Mouse (Mus musculus) adrenal gland, postnatal 10 days (tissue): Measurements from ENCODE around the gene Gga1. TPM values are rescaled to one million over a fixed set of nuclear protein-coding genes. Genes with fewer than 3 reads are reported as not detected.
"Not testable (repeated sequence)": the region's sequence is repeated elsewhere in the genome, so short reads cannot be mapped to it uniquely, and the experiment has no call there.

Experiments
- DNase-seq: peaks from one replicate; pipeline ENCODE4 v3.0.0; 2021; ENCODE audit warnings: mixed read lengths
- total RNA-seq, 2 experiments: library from RNA; stranded (reverse); gene quantifications; 2 replicates each; pipeline ENCODE4 v1.2.3; 2021

Gga1 gene
- total RNA-seq, 2 experiments from 2014 or later = 48.8 to 50.6 TPM

DNA sequence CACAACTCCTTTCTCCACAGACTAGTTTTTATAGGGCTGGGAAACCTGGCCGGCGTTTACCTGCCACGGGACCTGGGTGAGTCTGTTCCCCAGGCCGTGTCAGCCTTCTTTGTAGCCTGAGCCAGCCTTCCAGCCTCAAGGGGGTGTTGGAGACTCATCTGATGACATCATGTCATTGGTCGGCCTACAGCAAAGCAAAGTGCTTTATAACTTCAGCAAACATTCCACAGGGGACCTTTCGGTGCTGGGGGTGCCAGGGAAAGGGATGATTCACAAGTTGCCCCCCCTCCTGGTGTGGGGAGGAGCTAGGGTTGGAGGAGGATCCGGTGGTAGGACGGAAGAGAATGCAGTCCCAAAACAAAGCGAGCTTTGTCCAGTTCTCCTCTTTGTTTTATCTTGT, 32.2 kb upstream of the Gga1 start:
- DNase-seq = peak; percentile 87

DNA sequence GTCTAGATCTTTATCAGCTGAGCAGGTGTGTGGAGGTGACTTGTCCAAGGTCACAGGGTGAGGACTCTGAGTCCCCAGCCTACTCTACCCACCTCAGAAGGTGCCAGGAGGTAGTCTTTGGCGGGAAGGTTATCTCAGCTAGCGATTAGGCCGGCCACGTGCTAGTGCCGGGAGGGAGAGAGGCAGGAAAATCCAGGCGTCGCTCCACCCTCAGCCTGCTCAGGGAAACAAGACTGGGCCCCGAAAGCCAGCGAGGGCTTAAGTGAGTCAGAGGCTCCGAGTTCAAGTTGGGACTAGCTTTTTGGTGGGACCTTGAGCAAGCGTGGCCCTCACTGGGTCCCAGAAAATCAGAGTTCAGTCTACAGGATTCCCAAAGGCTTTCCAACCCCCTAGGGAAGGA, 31.7 kb upstream of the Gga1 start:
- peak; percentile 44 for DNase-seq

DNA sequence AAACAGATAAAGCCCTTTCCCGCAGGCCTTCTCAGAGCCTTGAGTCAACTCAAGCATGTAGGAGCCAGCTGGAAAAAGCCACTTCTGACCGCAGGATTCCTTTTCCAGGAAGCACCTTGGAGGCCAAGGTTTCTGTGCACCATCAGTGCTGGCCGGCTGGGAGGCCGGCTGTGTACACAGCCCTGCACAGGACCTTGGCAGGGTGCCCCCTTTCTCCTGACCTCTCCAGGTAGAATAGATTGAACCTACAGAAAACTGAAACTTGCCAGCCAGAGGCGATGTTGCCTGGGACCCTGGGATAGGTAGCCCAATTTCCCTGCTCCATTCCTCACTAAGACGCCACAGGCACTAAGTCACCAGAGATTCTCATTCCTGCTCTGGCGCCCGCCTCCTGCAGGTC, 31.1 kb upstream of the Gga1 start:
- peak; percentile 52 for DNase-seq

DNA sequence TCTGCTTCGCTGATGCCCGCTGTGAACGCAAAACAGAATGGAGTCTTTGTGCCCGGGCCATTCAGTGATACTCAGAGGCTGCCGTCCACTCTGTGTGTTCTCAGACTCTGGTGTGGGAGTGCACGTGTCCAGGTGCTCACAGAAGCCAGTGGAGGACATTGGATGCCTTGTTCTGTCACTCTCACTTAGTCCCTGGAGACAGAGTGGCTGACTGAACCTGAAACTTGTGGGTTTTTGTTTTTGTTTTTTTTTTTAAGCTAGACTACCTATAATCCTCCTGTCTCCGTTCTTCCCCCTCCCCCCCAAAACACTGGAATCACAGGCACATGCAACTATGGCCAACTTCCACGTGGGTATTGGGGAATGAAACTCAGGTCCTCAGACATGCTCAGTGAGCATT, 30.6 kb upstream of the Gga1 start:
- DNase-seq = no peak

DNA sequence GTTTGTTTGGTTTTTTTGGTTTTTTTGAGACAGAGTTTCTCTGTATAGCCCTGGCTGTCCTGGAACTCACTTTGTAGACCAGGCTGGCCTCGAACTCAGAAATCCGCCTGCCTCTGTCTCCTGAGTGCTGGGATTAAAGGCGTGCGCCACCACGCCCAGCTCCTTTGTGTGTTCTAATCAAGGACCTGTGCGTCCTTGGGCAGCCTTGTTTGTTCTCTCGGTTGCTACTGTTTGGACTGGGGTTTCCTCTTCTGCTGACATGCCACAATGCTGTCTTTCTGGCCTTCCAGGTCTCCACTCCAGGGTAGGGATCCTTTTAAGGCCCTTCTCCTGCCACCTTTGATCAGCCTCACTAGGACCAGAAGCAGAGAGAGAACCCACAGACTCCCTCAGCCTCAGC, 30.2 kb upstream of the Gga1 start:
- not testable (repeated sequence) for DNase-seq

DNA sequence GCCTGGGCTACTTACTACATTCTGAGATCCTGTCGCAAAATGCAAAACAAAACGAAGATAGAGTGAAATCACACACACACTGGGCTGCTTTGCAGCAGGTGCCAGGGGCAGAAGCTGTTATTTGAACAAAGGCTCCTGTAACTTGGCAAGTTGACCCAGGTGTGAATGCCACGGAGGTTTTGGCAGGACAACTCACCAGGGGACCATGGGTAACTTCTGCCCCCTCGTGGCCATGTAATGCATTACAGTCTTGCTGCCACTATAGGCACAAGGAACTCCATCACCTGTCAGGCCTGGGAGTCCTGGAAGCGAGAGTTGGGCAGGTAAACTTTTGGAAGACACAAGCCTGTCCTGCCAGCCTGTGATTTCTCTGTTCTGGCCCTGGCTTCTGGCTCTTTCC, 28.5 kb upstream of the Gga1 start:
- DNase-seq = peak; percentile 91

DNA sequence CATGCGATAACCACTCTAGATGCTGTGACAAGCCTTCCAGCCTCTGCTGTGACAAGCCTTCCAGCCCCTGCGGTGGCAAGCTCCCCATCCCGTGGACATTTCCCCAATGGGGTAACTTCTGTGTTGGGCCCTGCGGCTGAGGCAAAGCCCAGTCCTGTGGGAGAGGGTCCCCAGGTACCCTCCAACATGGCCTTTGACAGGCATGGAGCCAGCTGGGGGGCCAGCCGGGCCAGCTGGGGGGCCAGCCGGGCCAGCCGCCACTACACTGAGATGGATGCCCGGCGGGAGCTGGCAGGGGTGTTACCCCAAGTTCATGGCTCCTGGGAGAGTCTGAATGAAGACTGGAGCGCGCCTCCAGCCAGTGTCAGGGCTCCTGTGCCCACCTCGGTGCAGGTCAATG, 27.5 kb upstream of the Gga1 start:
- DNase-seq = peak; percentile 11

DNA sequence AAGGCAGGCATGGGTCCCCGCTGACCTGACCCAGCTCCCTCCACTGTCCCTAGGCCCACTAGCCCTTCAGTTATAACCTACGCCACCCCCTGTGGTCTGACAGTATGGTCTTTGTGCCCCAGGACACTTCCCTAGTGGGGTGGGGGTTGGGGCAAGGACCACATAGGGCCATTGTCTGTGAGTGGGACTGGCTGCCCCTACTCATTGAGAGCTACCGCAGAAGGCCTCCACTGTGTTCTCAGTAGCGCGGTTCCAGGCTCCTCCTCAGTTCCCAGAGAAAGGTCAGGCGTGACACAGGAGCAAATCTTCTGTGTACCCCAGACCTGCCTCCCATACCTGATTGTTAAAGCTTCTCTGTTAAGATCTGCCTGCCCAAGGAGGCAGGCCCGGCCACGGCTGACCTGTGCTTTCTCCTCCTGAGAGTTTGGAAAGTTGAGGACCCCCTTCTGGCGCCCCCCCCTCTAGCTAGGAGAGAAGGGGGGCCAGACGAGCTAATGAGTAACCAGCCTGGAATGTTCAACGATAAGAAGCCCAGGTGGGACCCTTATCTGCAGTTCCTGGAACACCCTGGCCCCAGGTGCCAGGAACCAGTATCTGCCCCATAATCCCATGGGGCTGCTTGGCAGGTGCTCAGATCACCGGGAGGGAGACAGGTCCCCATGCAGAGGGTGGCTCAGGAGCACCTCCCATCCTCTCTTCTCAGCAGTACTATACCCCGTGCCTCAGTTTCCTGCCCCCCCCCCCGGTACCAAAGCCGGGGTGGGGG, 26.7 kb upstream of the Gga1 start:
- DNase-seq = peak; percentile 17

DNA sequence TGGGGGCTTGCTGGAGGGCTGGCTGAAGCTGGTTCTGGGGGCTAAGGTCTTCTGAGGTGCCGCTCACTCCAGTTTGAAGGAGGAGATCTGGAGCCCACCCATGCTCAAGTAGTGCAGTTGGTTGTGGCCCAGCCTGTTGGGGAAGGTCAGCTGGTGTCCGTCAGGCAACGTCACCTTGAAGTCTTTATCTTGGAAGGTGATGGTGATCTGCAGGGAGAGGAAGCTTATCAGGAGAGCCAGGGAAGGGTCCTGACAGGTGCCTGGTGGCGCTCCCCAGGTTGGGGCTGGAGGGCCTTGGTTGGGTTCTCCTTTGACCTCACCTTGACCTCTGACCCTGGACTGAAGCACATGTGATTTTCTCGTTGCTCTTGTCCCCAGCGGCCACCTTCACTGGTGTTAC, 26.0 kb upstream of the Gga1 start:
- peak; percentile 35 for DNase-seq

DNA sequence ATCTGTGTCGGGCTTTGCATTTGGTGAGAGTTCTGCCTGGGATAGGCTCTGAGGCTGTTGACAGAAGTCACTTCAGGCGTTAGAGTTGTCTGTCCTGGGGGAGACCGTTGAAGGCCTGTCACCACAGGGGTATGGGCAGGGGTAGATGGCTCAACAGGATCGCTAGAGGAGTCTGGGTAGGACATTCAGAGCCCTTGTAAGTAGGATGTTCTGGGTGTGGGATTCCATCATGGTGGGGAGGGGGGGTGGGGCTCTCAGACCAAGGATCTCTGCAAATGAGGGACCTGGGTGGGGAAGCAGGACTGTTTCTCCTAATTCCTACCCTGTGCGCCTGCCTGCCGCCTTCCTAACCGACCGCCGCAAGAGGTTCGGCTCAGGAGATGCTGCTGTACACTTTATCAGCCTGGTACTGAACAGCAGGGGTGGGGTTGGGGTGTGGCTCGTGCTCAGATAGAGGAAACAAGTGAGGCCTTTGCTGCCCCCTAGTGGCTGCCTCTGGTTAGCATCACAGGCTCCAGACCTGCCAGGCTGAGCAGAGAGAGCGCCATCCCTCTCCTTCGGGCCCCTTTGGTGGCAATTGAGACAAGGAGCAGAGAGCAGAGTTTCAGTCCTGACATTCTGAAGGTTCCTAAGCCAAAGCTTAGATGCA, 25.4 kb upstream of the Gga1 start:
- DNase-seq = peak; percentile 96

DNA sequence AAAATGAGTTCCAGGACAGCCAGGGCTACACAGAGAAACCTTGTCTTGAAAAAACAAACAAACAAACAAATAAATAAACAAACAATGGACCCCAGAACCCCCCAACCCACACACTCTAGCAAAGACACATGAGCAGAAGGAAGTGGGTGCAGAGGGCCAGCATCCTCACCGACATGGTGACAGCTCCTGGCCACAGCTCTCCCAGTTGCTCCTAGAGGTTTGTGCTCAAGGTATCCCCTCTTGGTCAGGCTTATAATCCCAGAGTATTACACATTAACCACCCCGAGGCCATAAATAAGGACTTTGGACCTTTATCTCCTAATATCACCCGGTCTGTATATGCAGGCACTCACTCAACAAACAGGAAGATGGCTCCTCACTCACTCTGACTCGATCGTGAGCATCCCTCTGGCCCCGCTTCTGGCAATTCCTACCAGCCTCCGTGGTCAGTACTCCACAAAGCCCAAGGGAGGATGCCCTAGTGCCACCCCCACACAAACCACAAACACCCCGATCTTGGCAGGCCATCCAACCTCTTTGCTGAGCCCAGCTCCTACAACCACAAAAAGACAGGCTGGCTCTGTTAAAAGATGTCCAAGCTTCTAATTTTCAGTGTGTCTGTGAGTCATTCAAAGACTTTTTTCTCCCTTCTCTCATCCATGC, 21.6 kb upstream of the Gga1 start, which contains the start of gene Lgals2:
Gene Lgals2 (minus strand): TSS at position 227 of the 663 bp plus-strand sequence.
- no peak for DNase-seq

DNA sequence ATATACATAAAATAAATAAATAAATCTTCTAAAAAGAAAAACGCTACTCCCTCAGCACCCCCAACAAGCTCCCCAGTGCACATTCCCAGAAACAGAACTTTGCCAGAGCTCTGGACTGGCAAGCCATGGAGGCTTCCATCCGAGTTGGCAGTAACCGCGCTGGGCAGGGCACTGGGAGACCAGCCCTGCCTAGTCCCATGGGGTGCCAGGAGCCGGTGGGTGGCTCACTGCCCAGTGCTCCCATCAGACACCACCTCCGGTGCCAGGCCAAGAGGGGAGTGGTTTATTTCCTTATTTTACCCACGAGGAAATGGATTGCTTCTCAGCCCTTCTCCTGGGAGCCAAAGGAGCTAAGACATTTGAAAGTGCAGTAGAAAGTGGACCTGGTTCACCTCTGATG, 20.0 kb upstream of the Gga1 start:
- DNase-seq = peak; percentile 78

DNA sequence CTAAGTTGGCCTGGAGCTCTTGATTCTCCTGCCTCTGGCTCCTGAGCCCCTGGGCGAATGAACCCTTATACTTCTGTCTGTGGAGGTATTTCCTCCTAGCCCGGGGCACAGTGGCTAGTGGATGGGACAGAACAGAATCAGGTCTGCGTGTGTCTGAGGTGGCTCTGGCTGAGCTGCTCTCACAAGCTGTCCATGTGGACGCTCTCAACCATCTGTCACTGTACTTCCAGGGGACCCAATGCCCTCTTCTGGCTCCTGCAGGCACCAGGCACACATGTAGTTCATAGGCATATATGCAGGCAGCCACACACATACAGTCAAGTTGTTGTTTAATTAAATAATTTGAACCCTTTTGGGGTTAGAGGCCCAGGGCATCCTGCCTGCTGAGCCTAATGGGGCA, 17.7 kb upstream of the Gga1 start:
- DNase-seq = no peak

DNA sequence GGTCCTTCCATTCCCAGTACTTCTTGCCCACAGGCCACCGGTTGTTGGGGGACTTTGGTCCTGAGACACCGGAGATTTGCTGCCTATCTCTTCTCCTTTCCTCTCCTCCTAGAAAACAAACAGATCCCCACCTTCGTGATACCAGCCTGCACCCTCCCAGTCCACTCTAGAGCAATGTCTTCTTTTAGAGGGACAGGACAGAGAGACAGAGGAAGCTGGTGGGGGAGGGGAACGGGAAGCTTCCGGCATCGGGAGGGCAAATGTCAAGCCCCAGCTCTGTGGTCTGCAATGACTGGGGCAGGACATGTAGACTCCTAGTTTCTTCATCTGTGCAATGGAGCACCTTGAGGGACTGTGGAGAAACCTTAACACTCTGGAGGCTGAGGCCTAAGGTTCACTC, 17.3 kb upstream of the Gga1 start:
- no peak for DNase-seq

DNA sequence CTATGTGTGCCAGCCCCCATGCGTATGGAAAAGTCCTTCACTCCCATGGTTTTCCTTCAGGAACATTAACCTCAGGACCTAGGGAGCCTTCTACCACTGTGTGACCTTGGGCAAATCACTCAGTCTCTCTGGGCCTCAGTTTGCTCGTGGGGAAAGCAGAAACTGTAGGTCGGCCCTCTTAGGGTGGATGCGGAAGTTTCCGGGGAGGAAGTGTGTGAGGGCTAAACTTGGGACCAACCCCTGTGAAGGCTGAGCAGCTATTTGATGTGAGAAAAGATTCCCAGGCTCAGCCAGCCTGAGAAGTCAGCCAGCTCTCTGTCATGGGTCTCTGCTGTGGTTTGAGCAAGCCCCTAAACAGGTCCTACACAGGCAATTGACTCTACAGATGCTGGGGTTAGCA, 14.7 kb upstream of the Gga1 start:
- no peak for DNase-seq

DNA sequence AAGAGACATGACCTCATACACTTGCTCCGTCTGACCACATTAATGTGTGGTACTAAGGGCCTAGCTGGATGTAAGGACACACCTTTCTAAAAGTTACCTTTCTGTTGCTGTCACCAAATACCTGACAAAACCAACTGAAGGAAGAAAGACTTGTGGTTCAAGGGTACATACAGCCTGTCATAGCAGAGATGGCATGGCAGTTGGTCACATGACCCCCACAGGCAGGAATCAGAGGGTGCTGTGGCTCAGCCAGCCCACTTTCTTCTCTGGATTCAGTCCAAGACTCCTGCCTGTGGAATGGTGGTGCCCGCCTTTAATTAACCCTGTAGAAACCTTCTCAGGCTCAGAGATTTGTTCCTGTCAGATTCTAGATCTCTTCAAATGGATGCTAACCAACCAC, 13.8 kb upstream of the Gga1 start:
- no peak for DNase-seq

DNA sequence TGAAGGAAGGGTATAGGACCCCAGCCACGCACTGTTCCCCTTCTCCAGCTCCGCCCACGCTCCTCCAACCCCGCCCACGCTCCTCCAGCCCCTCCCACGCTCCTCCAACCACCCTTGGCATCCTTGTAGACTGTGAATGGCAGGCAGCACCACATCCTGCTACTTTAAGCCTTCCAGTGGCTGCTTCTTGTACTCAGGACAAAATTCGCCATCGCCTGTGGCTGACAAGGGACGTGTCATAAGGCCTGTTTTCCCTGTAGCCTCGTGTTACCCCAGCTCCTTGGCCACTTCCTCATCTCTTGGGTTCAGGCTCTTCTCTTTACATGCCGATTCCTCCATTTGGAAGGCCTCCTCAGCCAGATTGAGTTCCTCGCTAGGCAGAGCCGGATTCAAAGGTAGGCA, 13.1 kb upstream of the Gga1 start:
- no peak for DNase-seq

DNA sequence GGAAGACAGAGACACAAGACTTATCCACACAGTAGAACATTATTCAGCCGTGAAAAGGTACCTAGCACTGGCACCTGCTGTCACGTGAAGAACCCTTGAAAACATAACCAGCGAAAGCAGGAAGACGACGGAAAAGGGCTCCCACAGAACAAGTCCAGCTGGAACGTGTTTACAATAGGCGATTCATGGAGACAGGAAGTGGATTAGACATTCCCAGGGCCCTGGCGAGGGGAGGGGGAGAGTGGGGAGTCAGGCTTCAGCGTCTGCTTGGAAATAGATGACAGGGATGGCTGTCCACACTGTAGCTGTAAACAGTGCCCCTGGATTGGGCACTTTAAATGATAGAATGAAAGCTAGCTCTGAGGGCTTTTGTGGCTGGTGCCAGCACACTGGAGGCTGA, 8.6 kb upstream of the Gga1 start:
- DNase-seq = no peak

DNA sequence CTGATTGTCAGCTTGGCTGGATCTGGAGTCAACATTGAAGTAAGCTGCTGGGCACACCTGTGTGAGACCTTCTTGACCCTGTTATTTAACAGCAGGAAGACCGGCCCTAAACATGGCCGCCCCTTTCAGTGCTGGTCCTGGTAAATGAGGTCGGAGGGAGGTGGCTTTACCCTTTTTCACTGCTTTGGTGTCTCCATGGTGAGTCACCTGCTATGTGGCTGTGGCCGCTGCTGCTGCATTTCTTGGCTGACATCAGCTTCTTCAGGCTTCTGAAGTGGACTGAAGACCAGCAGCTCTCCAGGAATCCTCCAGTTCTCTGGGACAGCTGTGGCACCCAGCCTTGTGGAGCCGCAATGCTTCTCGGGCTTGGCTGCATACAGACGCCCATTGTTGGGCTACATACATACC, 8.2 kb upstream of the Gga1 start:
- DNase-seq = no peak

DNA sequence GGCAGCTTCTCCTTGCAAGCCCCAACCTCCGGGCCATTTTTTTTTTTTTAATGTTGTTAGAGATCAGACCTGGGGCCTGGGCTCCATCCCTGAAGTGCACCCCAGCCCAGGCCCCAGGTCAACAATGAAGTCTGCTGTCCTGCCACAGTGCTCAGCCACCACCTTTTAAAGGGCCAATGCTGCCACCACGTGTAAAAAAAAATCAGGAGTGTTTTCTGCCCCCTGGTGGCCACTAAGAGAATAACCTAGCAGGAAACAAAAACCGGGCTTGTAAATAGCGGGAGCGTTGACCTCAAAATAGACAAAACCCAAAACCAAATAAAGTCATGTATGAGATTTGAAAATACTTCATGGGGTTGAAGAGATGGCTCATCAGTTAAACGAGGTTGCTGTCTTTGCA, 7.2 kb upstream of the Gga1 start:
- DNase-seq = peak; percentile 55

DNA sequence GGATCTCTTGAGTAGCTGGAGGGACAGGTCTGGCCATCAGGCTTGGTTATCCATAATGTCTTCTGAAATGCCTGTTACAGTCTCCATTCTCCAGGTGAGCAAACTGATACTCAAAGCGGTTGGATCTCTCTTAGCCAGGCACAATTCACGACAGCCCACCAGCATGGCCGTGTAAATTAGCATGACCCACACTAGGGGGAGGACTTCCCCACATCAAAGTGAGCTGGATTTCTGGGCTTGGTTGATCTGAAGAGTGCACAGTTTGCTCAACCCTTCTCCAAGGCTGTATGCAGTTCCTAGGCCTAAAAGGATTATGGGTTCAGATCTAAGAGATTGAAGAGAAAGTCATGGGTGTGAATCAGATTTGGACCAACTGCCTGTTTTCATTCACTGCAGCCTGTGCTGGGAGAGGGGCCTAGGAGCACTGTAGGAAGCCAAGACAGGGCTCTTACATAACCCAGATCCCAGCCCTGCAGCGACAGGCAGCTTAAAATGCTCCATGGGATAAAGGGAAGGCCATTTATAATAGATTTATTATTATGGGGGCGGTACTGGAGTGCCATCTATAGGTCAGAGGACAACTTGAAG, 4.9 kb upstream of the Gga1 start:
- DNase-seq = no peak

DNA sequence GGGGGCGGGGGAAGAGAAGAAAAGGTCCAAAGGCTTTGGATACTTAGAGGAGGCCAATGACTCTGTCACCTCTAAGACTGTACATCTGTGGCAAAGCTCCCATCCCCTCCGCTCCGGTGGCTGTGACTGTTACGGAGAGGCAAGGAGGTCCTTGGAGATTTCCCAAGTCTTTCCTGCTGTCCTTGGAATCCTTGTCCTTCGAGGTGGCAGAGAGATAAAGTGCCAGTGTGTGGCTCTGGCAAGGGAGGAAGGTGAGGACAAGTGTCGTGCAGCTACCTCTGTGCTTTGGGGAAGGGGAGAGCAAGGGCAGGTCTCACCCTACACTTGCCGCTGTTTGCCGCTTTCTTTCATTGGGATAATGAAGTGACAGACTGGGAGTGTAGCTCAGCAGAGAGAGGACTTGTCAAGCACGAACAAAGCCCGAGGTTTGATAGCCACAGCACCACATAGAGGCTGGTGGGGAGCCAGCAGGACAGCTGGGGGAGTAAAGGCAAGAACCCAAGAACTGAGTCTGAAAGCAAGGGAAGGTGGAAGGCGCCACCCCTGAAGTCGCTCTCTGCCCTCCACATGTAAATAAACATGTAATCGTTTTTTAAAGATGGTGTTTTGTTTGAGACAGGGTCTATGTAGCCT, 3.1 kb upstream of the Gga1 start:
- no peak for DNase-seq

DNA sequence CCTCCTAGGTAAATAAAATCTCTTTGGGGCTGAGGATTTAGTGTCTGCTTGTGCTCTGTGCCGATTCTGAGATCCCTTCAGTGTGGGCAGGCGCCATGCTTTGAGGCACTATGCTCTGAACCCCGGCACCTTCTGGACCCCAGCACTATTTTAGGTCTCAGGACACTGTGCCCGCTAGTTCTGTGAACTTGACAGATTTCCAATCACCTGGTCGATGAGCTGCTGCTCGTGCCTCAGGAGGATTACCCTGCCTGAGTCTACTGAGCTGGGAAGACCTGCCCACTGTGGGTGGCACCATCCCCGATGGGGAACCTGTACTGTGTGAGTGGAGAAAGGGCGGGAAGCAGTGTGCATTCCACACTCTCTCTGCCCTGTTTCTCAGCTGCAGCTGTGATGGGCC, 2.0 kb upstream of the Gga1 start:
- DNase-seq = no peak
